Mouse (Mus musculus): ENCODE measurements around the gene Nit1.

DNA sequence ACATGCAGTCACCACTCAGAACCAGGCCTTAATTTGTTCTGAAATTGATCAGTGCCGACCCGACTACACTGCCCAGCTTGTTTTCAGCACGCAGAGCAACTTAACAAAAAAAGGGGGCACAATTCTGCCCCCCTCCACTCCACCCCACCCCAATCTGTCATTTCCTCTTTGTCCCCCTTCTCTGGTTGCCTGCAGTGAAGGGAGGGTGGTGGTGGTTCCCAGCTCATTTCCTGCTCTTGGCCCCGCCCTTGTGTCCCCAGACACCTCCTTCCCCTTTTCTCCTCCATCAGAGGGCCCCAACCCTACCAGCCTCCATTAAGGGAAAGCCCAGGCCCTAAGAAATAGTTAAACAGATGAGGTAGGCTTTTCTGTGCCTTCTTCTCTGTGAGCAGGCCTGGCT lies 44.7 kb upstream of the Nit1 start:
- TF ChIP-seq E2F4 (IDR thresholded peaks at IDR 0.05; ENCODE audit: insufficient replicate concordance, low read depth, low read length) (no peak), RCOR1 (conservative IDR thresholded peaks at IDR 0.05; ENCODE audit: low read depth, low read length) (no peak), SIN3A (IDR thresholded peaks at IDR 0.05; ENCODE audit: low read length) (peak; percentile 86), CTCF (conservative IDR thresholded peaks at IDR 0.05 in 1 of 2, IDR thresholded peaks at IDR 0.05 in 1 of 2; ENCODE audit: low read depth in 2 of 2, low read length in 2 of 2) (no peak)
